Mouse (Mus musculus) cerebellum, adult 9-11 months (tissue): ENCODE data around the gene Arid3c.

Experiments used
- DNase-seq: peaks from one replicate; pipeline ENCODE4 v3.0.0; 2022

The Arid3c gene

DNA sequence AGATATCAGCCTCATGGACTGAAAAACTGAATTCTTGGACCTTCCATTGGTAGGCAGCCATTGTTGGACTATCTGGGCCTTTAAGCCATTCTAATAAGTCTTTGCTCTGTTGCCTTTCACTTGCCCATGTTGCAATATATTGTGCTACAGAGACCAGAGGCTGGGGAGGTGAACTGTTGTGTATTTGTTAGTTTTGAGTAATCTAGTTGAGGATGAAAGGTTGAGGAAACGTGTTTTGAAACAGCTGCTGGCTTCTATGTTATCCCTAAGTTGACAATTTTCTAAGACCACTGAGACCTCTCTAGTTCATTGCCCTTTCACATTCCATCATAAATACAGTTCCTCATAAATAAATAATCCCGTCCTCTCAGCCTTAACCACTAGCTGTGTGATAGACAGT is 13.2 kb upstream of the Arid3c start:
- no peak for DNase-seq

DNA sequence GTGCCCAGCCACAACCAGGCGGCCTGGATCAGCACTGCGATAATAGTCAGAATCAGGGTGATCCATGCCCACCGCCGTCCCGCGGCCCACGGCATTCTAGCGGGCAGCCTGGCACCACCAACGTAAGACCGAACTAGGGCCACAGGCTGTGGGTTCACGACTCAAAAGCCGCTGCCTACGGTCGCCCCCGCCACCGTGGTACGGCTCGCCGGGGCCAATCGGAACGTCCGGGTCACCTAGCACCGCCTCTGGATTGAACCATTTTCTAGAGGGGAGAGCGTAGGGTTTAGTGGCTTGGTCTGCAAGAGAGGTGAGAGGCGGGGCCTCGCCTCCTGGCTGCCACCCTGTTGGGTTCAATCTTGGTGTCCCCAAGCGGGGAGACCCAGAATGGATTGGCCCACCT is 10.2 kb upstream of the Arid3c start:
- peak; percentile 97 for DNase-seq

DNA sequence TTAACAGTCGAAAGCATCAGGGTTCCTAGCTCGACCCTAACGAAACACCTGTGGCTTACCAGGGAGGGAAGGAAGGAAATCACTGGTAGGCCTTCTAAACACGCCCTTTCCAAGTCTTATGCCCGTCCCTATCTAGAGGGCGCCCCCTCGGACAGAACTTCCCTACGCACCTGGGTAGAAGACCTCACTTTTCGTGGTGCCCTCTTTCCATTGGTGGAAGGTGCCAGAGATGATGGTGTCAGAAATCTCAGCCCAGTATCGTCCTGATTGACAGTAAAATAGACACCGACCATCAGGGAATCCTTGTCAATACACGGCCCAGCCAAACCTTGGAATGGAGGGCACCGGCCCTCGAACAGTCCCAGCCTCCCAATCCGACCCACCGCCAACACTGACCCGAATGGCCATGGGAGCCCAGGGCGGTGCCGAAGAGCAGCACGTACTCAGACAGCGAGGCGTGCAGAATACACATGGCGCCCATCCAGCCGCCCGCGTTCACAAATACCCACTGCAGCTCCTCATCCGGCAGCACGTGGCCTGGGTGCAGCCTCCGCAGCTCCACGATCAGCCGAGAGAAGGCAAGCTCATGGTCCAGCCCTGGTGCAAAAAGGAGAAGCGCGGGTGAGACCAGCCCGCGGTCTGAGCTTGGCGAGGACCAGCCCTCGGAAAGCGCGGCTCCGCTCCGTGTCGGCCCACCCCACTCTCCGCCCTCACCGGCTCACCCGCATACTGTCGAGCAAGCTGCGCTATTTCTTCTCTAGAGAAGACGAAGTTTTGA is 9.6 kb upstream of the Arid3c start:
- DNase-seq, result peak; percentile 77

DNA sequence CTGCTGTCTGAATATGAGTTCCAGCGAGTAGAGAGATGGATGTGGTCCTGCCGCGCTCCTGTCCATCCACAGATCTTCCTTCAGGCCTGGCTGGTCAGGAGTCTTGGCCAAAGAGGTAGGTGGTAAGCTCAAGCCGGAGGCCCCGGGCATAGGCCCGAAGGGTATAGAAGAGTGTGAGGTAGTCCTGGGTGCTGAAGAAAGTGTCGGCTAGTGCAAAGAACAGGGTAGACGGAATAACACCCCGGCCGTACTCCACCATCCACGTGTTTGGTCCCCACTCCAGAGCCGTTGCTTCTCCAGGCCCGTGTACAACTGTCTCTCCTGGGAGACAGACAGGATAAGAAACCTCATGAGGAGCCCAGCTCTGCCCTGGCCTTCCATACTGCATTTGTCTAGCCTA is 8.3 kb upstream of the Arid3c start:
- DNase-seq, result no peak

DNA sequence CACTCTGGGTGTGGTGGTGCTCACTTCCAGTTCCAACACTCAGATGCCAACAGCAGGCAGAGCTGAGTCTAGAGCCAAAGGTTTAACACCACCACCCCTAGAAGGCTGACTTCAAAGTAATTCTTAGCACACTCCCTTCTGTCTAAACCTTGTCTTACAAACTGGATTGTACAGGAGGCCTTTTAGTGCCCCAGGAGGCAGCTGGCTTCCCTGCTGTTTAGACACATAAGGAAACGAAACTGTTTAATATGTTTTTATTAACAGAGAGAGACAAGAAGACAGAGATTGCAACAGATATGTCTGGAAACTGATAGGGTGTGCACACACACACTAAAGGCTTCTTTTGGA is 7.3 kb upstream of the Arid3c start:
- no peak for DNase-seq

DNA sequence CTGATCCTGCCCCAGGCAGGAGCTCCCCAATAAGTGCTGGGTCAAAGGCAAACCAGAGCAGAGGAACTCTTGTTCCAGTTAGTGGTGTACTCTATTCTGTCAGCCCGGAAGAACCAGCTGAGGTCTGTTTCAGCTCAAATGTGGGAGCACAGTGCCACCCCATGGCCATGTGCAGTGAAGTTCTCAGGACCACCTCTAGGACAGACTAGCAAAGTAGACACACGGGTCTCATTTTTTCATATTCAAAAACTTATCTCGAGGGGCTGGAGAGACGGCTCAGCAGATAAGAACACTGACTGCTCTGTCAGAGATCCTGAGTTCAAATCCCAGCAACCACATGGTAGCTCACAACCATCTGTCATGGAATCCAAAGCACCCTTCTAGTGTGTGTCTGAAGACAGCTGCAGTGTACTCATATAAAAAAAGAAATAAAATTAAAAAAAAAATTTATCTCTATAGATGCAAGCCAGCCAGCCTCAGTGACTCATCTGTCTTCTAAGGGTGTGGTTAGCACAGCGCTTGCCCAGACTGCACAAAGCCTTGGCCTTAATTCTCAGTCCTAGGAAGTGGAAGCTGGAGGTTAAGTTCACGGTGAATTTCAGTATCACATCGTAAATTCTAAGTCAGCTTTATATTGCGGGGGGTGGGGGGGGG is 6.8 kb upstream of the Arid3c start:
- DNase-seq, result peak; percentile 66

DNA sequence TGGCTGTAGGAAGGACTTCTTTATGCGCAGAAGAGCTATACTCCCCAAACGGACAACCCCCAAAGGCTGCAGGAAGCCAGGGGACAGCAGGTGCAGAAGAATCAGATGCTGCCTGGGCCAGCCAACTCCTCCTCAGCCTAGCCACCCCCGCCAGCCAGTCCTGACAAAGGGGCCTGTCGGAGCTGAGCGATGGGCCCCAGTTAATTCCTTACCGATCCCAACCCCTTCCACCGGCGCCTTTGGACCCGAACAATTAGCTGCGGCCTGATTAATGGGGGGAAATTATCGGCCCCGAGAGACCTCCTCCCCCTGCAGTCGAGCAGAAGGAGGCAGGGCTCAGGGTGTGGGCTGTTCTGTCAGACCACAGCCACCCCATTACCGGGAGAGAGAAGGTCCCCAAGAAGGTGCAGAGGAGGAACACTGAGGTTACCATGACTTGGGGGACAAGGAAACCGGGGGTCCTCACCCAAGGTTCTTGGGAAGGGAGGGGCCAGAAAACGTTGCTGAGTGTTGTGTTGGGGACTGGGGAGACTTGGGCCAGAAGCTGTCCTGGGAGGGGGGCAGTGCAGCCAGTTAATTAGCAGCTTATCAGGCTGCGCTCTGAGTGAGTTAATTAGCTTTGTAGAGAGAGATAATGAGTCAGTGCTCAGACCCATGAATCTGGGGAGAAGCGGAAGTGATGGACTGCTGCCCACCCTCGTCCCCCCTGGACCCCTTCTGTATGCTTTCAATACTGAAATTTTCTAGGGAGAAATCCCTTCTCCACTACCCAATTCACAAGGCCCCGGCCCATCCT is 3.9 kb downstream of the Arid3c start:
- no peak for DNase-seq

DNA sequence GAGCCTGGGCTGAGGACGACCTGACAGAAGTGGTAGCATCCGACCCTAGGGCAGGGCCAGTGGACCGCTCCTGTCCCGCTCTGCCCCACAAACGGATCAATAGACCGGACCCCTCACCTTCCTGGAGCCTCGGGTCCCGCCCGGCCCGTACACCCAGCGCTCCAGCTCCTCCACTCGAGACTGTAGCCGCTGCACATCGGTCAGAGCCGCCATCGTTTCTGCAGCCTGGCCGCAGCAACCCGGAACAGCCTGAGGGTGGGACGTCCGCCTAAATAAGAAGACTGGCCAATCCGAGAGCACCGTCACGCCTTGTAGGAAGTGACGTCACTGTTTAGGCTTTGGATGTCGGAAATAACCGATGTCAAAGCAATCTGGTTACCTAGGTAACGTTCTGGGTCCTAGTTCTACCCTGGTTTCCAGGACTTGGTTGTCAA is 8.0 kb downstream of the Arid3c start, which contains the start of gene Dctn3:
Gene Dctn3 (minus strand): TSS at position 253 of the 434 bp plus-strand sequence.
- peak; percentile 95 for DNase-seq

DNA sequence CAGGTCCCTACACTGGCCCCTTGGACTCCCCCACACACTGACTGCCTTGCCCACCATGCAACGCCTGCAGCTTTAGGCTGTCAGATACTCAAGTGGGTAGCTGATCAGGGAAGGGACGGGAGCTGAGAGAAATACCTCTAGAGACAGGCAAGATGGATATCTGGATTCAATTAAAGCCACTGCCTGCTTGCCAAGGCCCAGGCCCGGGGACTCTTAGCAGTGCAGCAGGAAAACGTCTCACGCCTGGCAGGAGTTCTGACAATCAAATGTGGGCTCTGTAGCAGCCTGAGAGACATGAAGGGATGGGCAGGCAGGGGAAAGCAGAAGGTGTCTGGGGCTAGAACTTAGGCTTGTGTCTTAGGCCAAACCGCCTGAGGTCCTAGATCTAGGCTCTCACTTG is 14.1 kb downstream of the Arid3c start:
- no peak for DNase-seq

DNA sequence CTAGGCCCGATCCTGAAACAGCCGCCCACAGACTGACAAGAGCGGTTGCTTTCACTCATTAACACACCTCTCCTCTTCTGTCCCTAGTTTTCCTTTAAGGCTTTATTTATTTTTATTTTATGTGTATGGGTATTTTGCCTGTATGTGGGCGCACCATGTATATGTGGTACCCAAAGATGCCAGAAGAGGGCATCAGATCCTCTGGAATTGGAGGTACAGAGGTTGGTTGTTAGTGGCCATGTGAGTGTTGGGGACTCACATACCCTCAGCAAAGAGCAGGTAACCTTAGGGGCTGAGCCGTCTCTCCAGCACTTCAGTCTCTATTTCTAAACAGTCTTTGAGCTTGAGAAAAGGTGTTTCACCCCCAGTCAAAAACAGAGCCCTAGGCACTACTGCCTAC is 15.3 kb downstream of the Arid3c start:
- DNase-seq, result peak; percentile 59

DNA sequence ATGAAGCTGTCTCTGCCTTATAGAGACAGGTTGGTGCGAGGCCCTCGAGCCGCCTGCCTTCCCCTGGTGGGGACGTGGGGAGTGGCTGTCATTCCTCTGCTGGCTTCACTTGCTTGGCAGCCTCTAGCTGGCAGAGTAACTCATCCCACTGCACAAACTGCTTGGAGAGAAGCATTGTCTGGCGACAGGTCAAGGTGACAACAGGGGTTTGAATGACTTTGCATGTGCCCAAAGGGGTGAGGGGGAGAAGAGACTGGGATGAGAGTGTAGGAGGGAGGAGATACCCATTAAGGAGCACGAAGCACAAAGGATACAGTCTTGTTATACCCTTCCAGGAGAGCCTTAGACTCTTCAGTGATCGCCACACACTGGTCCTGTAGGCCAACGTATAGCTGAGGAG is 15.9 kb downstream of the Arid3c start:
- DNase-seq, result peak; percentile 60

DNA sequence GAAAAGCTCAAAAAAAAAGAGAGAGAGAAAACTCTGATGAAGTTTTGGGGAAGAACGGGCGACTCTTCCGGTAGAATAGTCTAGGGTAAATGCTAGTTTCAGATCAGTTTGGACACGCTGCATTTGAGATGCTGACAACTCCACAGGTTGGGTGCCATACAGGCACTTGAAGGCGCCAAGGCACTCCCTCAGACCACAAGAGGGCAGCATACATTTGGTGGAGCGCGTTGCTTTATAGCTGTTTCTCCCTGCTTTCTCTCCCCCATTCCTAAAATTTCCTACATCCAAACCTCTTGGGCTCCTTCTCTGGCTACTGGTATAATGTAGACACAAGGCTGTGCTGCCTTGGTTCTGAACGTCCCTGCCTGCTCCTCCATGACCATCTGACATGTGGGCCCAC is 16.7 kb downstream of the Arid3c start:
- DNase-seq, result peak; percentile 78

DNA sequence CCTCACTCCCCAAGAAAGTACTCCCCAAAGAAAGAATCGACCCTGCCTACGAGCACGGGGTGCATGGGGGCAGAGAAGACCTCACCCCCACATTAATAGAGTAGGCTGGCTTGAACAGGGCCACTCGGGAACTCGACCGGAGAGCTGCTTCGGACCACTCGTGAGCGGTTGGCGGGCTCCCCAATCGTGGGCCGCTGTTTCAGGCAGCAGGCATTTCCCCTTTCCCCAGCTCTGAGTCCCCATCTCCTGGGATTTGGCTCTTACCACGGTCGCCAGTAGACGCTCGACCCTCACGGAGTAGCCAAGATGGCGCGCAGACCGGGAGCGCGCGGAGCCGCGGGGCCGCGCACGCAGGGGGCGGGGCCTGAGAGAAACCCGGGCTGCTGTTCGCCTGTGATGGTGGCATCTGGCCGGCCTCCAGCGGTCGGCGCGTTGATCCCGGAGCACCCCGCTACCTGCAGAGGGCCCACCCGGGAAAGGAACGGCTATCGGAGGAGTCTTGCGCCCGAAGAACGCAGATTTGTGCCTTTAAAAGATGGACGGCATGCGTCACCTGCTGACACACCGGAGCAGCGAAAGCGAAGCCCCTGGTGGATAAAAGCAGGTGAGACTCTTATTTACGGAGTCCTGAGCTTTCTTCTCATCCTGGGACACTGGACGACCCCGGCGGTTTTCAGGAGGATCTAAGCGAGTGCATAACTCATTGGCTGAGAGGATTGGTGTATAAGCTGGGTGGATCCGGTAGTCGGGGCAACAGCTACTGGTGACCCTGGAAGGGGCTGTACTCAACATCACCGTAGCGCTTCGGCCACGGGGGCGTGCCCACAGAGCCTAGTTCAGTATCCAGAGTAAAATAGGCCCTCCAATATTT is 17.5 kb downstream of the Arid3c start, which contains the start of gene Rpp25l:
Gene Rpp25l (minus strand): TSS at position 338 of the 871 bp plus-strand sequence.
- peak; percentile 89 for DNase-seq

DNA sequence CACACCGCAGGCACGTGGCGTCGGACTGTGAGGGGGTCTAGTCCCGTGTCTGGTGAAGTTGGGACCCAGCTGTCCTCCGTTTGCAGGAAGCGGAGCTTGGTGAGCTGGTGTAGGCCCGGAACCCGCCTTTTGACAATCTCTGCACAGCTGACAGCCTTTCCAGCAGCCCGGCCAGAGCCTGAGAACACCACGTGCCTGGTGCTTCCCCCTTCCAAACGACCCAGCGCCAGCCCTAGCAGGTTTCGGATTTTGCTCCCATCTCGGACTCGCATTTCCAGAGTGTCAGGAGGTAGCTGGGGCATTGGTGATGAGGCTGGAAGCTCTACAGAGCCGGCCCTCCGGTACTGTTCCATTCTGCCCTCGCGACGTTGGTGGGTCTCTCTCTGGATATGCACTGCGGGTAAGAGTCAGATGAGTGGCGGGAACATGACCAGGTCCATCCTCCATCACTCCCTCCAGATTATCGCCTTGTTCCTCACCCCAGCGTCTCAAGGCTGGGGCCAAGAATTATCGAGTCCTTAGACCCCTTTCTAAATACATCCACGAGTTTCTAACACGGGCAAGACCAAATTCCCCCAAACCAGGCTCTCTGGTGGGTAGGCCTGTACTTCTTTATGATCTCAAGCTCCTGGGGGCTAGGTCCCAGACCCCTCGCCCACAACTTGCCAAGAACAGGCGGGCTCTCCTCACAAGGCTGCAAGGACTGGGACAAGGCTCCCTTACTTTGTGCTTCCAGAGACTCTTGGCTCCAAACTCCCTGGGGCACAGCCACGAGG is 18.3 kb downstream of the Arid3c start:
- peak; percentile 63 for DNase-seq

DNA sequence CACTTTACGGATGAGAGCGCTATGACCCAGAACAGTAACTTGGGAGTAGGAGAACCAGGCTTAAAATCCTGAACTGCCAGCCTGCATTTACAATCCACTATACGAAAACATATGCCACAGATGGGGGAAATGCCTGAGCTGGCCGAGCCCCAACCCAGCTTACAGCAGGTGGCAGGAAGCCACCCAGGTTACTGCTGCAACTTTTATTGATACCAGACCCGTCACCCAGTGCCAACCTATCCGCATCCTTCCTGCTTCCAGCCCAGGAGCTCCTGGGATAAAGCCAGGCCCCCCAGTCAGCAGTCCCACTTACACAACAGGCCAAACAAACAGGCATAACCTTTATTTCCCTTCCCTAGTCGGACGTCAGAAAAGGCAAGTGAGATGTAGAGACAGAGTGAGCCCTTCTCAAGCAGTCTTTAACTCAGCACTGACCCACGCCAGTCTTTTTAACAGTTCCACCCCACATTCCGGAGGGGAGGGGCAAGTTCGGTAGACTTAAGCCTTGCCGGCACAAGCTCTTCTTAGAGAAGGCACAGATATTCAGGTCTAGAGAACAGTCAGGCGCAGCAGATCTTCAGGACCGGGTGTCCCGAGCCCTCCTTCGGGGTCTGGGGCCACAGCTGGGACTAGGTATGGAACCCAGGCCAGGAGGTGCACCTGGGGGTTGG is 19.1 kb downstream of the Arid3c start:
- peak; percentile 77 for DNase-seq

DNA sequence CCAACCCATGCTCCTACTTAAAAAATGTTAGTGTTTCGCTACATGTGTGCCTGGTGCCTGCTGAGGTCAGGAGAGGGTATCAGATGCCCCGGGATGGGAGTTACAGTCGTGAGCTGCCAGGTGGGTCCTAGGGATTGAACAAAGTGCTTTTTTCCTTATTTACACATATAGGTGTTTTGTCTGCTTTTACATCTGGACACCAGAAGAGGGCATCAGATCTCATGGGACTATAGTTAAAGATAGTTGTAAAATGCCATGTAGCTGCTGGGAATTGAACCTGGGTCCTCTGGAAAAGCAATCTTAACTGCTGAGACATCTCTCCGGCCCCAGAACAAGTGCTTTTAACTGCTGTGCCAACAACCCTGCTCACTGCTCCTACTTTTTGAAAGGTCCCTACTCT is 20.7 kb downstream of the Arid3c start:
- no peak for DNase-seq

DNA sequence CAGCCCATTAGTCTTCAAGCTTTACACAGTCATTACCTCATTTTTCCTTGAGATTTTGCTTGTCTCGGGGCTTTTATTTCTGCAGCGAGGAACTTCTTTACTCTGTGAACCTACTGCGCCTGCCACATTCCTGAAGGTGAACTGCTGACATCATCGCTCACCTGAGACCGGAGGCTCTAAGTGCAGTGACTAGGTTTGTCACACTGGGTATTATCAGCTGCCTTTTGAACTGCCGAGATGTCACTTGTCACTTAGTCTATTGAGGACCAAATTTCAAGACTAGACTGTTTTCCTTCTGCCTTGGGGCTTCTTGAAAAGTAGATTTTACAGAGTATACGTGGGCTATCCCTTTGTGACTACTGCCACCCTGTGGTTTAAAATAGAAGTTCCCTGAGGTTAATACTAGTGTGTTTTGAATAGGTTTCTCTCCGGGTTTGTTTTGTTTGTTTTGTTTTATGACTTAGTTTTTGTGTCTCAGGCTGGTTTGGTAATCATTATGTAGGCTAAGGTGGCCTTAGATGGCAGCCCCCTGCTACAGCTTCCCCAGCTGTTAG is 22.7 kb downstream of the Arid3c start:
- DNase-seq, result no peak

DNA sequence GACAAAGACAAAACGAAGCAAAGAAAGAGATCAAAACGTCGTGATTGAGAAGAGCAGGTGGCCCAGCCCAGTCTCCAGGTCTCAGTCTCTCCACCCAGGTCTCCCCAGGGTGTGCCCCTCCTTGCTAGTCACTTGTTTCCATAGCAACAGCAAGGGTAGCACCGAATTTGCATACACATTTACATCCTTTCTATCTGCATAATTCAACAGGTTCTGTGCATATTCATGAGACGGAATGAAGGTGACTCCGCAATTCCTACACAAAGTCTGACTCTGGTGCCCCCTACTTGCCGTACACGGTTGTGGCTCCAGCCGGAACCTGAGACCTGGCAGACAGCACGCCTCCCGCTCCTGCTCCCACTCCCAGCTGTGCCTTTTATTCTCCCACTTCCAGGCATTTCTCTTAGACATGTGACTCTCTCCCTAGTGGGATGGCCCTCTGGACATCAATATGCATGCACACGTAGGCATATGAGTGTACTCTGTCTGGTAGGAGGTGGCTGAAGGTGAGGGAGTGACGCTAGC is 23.9 kb downstream of the Arid3c start:
- peak; percentile 81 for DNase-seq

DNA sequence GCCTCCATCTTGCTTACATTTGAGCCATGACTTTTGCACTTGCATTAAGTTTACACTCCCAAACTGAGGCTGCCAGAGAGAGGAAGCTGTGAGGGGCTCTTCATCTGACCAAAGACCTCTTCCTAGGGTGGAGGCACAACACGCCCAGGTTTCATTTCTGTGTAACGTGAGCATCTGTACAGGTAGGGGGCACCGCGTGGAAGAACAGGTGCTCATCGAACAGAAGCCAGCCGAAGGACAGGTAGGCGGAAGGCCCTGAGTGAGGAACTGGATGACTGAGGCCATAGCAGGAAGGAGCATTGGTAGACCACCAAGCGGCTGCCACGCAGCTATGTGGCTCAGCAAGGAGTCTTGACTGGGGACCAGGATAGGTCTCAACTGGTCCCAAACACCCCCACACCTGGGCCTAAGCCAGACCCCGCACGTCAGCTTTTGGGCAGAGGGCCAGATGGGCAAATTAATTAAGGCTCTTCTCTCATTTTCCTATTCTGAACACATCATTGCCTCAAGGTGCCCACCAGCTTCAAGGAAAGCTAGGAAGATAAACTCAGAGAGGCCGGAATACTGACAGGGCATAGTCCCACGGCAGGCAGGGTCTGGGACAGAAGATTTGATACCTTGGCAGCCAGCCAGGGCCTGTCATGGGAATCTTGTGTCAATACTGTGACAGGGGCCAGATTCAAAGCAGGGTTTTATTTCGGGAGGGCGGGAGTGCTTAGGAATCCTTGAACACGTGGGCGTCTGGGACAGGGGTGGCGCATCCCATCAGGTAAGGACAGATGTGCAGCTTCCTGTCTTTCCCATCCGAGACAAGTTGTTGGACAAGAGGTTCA is 24.8 kb downstream of the Arid3c start:
- DNase-seq, result peak; percentile 59

DNA sequence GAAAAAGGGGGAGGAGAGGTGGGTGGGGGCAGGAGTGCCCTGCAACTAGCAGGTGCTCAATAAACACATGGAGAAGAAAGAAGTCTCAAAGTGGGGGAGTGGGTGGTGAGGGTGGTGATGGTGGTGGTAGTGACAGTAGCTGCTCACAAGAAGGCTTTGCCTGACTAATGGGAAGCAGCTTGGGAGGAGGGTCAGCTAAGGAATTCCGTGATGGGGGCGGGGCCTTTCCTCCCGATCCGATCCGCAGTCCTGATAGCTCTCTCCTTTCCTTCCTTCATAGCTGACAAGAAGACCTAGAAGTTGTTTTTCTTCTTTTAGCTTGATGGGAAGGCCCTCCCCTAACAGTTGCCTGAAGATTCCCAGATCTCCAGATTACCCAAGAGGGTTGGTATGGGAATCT is 26.3 kb downstream of the Arid3c start:
- no peak for DNase-seq
